Mouse (Mus musculus): ENCODE measurements at regions not wholly inside any gene's neighbourhood (a gene's known extent, or its start where the extent isn't known, plus 50 kb on each side); places are given as distances from the start of the nearest gene placed in this dataset.

DNA sequence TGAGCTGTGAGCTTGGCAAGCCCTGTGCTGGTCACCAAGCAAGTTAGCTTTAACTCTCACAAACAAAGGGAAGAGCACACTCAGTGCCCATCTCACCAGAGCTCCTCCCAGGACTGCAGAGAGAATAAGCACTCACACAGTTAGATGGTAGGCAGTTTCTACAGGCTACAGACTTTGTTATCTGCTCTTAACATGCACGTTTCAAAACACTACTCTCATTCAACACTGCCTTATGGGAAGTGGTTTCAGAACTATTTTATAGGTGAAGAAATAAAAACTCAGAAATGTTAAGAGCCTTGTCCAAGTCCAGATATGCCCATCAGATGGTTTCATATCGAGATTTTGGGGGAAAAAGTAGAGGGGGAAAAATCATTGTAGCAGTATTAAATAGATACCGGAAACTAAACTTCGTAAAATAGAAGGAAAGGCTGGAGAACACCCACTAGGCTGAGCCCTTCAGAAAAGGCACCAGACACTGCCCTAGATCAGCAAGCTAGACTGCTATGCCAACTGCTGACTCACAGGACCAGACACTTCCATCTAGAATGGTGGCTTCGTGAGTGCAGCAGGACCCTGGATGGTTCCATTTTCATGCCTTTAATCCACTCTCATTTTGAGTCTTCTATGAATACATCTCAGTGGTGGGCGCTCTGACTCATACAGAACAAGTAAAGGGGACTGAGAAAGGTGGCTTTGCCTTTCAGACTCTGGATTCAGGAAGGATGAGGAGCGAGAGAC lies 51.3 kb upstream of the Serbp1 start:
- Histone ChIP-seq H3K4me3 (no peak overlapping the region), H3K27me3 (ENCODE audit: low read depth, poor library complexity, severe bottlenecking) (no peaks in the 10 kb centered on the region), H3K27ac (replicated peaks) (no peak overlapping the region), H3K4me1 (no peaks in the 10 kb centered on the region), H3K36me3 (no peaks in the 10 kb centered on the region), H3K9me3 (replicated peaks) (no peaks in the 10 kb centered on the region)
- no peak for DNase-seq (ENCODE audit: low spot score)
- WGBS, result 82% methylated on average over 7 of the region's 7 CpGs

DNA sequence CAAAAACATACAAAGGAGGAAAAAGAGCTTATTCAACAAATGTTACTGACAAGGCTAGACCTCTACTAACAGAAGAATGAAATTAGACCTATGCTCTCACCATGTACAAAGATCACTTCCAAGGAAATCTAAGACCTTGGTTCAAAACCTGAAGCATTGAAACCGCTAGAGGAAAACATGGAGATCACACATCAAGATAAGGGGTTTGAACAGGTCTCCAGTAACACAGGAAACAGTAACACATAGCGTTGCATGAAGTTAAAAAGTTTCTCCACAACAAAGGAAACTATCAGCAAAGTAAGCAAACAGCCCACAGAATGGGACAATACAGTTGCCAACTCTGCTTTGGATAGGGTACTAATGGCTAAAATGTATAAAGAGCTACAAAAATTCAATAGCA lies 53.3 kb upstream of the Serbp1 start:
- Histone ChIP-seq H3K27me3 (ENCODE audit: low read depth, poor library complexity, severe bottlenecking) (no peaks in the 10 kb centered on the region), H3K4me1 (no peaks in the 10 kb centered on the region), H3K9me3 (replicated peaks) (no peaks in the 10 kb centered on the region), H3K27ac (replicated peaks) (no peak overlapping the region), H3K4me3 (no peak overlapping the region), H3K36me3 (no peaks in the 10 kb centered on the region)
- whole genome bisulfite sequencing, result 83% methylated on average over 2 of the region's 2 CpGs
- no peak for DNase-seq (ENCODE audit: low spot score)

DNA sequence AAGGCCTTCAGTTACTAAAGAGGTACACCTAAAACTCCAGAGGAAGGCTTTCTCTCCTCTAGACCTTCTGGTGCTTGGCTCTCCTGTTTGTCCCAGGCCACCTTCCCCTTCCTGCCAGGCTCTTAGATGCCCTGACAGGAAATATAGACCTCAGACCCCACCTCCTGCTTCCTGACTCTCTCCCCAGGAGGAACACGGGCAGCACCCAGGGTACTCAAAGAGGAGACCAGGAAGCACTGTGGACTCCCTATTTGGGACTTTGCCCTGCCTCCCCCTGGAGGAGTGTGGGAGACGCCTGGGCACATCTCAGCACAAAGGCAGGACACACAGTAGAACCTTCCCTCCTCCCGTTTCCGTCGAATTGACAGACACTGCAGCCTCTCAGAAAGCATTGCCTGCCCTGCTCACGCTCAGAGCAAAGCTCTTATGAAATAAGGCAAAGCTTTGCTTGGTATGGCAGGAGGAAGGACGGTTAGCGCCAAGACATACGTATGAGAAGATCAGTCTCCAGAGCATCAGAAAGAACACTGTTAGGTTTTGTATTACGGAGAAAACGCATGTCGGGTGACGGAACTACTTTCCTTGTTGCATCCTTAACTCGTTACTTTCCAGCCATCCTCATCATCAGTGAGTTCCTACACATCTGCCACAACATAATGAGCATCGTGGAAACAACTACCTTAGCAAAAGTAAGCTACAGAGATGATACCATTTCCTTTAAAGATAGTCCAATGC lies 54.3 kb upstream of the Serbp1 start:
- no peaks in the 10 kb centered on the region for H3K36me3 ChIP-seq
- DNase-seq (ENCODE audit: low spot score), result no peak
- H3K9me3 ChIP-seq (replicated peaks), result no peaks in the 10 kb centered on the region
- H3K27ac ChIP-seq (replicated peaks), result no peak overlapping the region
- H3K4me1 ChIP-seq, result no peaks in the 10 kb centered on the region
- no peaks in the 10 kb centered on the region for H3K27me3 ChIP-seq (ENCODE audit: low read depth, poor library complexity, severe bottlenecking)
- no peak overlapping the region for H3K4me3 ChIP-seq
- WGBS, result 90% methylated on average over 15 of the region's 15 CpGs

DNA sequence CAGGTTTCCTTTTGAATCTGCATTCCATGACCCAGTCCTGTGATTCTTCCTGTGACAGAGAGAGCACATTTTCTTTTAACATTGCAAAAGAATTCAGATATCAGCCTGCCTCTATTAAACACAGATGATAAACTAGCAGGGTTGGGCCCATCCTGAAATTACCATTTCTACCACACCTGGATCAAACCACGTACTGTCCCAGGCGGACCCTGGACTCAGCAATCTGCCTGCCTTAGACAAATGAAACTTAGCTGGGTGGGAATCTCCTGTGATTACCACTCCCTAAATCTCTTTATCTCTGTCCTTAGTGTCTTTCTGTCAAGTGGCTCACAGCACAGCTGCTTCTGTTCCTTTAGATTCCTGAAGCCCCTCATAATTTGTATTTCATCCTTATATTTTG lies 55.5 kb upstream of the Serbp1 start:
- Histone ChIP-seq H3K27me3 (ENCODE audit: low read depth, poor library complexity, severe bottlenecking) (no peaks in the 10 kb centered on the region), H3K27ac (replicated peaks) (no peak overlapping the region), H3K9me3 (replicated peaks) (no peaks in the 10 kb centered on the region), H3K36me3 (no peaks in the 10 kb centered on the region), H3K4me1 (no peaks in the 10 kb centered on the region), H3K4me3 (no peak overlapping the region)
- WGBS, result 90% methylated on average over 2 of the region's 2 CpGs
- no peak for DNase-seq (ENCODE audit: low spot score)

DNA sequence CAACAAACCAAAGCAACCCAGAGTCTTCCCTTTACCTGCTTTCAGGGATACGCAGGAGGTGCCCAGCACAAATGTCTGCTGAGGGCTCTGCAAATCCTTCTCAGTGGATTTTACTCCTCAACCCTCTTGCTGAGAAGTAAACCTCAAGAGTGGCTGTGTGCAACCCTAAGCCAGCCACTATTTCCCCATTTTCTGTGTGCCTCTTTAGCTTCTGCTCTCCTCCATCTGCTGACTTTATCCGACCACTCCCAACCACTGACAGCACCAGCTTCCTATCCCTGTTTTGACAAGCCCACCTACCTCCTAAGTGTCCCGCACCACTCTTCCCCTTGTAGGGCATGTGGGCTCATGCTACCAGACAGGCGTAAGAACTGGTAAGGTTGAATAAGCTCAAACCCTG lies 56.5 kb upstream of the Serbp1 start:
- no peaks in the 10 kb centered on the region for H3K4me1 ChIP-seq
- no peak for DNase-seq (ENCODE audit: low spot score)
- H3K27ac ChIP-seq (replicated peaks), result no peak overlapping the region
- H3K4me3 ChIP-seq, result no peak overlapping the region
- H3K27me3 ChIP-seq (ENCODE audit: low read depth, poor library complexity, severe bottlenecking), result no peaks in the 10 kb centered on the region
- no peaks in the 10 kb centered on the region for H3K9me3 ChIP-seq (replicated peaks)
- WGBS, result 87% methylated on average over 4 of the region's 4 CpGs
- H3K36me3 ChIP-seq, result no peaks in the 10 kb centered on the region

DNA sequence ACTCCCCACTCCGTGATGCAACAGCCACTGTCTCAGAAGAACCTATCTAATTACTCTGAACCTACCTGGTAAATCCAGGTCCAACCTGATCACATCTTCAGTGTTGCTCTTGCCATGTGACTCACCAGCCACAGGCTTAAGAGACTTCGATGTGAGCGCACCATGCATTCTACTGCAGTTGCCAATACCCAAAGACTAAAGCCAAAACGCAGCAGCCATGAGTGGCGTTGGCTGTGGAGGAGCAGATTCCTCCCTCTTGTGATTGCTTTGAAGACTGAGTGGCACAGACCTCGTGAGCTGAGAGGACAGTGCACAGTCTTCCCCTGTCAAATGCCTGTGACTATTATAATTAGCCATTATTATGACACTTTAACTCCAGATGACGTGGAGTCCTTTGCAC lies 58.6 kb upstream of the Serbp1 start:
- no peaks in the 10 kb centered on the region for H3K27me3 ChIP-seq (ENCODE audit: low read depth, poor library complexity, severe bottlenecking)
- WGBS, result 82% methylated on average over 7 of the region's 7 CpGs
- DNase-seq (ENCODE audit: low spot score), result no peak

DNA sequence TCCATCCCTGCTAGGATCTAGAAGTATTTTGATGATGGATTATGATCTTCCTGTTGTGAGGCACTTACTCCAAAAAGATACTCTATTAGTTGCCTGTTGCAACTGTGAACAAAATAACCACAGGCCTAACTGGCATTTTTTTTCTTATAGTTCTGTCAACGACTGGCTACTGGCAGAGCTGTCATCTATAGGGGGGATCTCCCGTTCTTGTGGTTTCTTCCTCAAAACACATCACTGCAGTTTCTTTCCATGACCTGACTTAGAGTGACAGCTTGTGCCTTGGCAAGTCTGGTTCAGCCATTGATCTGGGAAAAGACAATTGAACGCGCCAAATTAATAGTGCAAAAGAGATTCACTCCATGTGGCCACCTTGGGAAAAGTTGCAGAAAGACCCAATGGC lies 59.4 kb upstream of the Serbp1 start:
- no peaks in the 10 kb centered on the region for H3K4me1 ChIP-seq
- no peak overlapping the region for H3K27ac ChIP-seq (replicated peaks)
- no peaks in the 10 kb centered on the region for H3K27me3 ChIP-seq (ENCODE audit: low read depth, poor library complexity, severe bottlenecking)
- peaks cover 3% of the 10 kb centered on the region; the same call in 1 of the 2 replicates for H3K9me3 ChIP-seq (replicated peaks)
- DNase-seq (ENCODE audit: low spot score), result no peak
- H3K36me3 ChIP-seq, result no peaks in the 10 kb centered on the region
- H3K4me3 ChIP-seq, result no peak overlapping the region
- 79% methylated on average over 4 of the region's 4 CpGs for WGBS

More for the DNA sequence above, 58.6 kb upstream of the Serbp1 start:
- Histone ChIP-seq H3K4me1 (no peaks in the 10 kb centered on the region), H3K4me3 (no peak overlapping the region), H3K27ac (replicated peaks) (no peak overlapping the region), H3K9me3 (replicated peaks) (peaks cover 3% of the 10 kb centered on the region; the same call in 1 of the 2 replicates), H3K36me3 (no peaks in the 10 kb centered on the region)

DNA sequence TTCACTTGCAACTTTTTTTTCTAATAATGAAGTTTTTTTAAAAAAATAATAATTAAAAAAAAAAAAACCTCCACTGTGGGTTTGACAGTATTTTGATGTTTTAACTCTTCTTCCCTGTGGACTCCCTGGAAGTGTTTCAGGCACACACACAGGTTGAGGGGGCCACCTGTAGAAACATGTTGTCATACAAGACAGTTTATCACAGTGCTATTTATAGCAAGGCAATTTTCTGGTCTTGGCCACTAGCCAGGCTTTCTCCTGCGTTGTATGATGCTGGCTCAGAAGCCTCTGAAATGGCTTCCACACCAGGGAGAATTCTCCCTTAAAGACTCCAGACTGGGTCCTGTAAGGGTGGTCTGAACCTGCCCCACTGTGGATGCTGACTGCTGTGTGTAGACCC lies 59.9 kb upstream of the Serbp1 start:
- 88% methylated on average over 1 of the region's 1 CpGs for WGBS
- no peak for DNase-seq (ENCODE audit: low spot score)
- Histone ChIP-seq H3K36me3 (no peaks in the 10 kb centered on the region), H3K4me1 (no peaks in the 10 kb centered on the region), H3K4me3 (no peak overlapping the region), H3K27me3 (ENCODE audit: low read depth, poor library complexity, severe bottlenecking) (no peaks in the 10 kb centered on the region), H3K27ac (replicated peaks) (no peak overlapping the region), H3K9me3 (replicated peaks) (peaks cover 3% of the 10 kb centered on the region; the same call in 1 of the 2 replicates)

DNA sequence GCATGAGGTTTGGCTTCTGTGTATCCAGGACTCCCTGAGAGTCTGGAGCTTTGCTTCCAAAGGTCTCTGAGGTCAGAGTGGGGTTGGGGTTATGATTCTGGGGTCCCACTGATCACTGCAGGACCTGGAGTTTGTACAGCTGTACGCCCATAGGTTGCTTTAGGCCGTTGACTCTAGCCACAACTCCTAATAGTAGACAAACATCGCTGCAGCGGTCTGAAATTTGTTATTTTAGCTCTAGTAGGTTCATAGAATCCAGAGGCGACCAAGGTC lies 67.4 kb upstream of the Serbp1 start:
- H3K9me3 ChIP-seq (replicated peaks), result peaks cover 2% of the 10 kb centered on the region; the same call in 1 of the 2 replicates
- H3K36me3 ChIP-seq, result no peaks in the 10 kb centered on the region
- H3K4me3 ChIP-seq, result no peak overlapping the region
- peaks cover 20% of the 10 kb centered on the region for H3K4me1 ChIP-seq
- WGBS, result 83% methylated on average over 5 of the region's 5 CpGs
- H3K27me3 ChIP-seq (ENCODE audit: low read depth, poor library complexity, severe bottlenecking), result no peaks in the 10 kb centered on the region
- DNase-seq (ENCODE audit: low spot score), result no peak
- no peak overlapping the region for H3K27ac ChIP-seq (replicated peaks)

DNA sequence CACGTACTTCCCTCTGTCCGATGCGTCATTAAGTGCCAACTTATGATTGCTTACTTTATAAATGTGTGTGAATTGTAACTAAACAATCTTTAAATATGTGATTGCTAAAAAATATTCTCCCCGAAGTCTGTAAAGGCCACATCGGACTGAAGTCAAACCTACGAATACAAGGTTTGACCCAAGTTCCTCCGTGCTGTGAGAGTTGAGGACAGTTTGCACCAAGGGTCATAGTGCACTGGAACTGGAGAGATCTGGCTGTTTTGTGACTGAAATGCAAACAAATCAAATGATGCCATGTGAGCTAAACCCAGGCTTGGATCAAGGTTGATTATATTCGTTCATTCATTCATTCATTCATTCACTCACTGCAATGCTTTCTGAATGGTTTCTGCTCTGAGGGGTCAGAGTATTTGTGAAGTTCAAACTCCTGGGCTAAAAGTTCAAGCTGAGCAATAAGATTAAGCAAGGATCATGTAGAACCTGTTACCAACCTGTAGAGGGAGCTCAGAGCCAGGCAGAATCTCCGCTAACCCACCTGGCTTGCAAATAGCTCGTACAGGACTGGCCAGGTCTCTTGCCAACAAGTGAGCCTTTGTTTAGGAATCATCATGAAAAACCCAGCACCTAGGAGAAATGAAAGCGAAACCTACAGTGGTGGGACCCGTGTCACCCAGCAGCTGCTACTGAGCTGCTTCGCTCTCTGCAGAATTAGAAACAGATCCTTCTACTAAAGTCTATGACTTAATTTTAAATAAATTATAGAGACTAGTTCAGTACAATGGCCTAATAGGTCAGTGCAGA lies 67.9 kb upstream of the Serbp1 start:
- H3K4me3 ChIP-seq, result no peak overlapping the region
- DNase-seq (ENCODE audit: low spot score), result peak; percentile 49
- H3K4me1 ChIP-seq, result peaks cover 20% of the 10 kb centered on the region
- no peaks in the 10 kb centered on the region for H3K36me3 ChIP-seq
- WGBS, result 53% methylated on average over 13 of the region's 13 CpGs
- H3K27me3 ChIP-seq (ENCODE audit: low read depth, poor library complexity, severe bottlenecking), result no peaks in the 10 kb centered on the region
- no peaks in the 10 kb centered on the region; the same call in 1 of the 2 replicates for H3K9me3 ChIP-seq (replicated peaks)
- no peak overlapping the region for H3K27ac ChIP-seq (replicated peaks)

DNA sequence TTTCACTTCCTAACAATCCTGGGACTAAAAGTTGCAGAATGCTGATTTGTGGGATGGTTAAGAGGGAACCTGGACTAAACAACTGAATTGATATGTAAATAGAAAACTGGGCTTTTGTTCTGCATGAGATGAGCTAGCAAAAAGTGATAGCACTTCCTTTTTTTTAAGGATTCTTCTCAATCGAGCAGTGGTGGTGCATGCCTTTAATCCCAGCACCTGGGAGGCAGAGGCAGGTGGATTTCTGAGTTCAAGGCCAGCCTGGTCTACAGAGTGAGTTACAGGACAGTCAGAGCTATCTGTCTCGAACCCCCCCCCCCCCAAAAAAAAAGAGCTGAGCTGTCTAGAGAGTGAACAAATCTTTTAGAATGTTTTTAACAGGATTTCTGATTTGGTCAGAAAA lies 69.2 kb upstream of the Serbp1 start:
- Histone ChIP-seq H3K9me3 (replicated peaks) (no peaks in the 10 kb centered on the region), H3K27ac (replicated peaks) (peak overlapping the region; percentile 84), H3K4me1 (peaks cover 20% of the 10 kb centered on the region), H3K36me3 (no peaks in the 10 kb centered on the region), H3K4me3 (peak overlapping the region; percentile 54), H3K27me3 (ENCODE audit: low read depth, poor library complexity, severe bottlenecking) (no peaks in the 10 kb centered on the region)
- 36% methylated on average over 2 of the region's 2 CpGs for WGBS
- no peak for DNase-seq (ENCODE audit: low spot score)

DNA sequence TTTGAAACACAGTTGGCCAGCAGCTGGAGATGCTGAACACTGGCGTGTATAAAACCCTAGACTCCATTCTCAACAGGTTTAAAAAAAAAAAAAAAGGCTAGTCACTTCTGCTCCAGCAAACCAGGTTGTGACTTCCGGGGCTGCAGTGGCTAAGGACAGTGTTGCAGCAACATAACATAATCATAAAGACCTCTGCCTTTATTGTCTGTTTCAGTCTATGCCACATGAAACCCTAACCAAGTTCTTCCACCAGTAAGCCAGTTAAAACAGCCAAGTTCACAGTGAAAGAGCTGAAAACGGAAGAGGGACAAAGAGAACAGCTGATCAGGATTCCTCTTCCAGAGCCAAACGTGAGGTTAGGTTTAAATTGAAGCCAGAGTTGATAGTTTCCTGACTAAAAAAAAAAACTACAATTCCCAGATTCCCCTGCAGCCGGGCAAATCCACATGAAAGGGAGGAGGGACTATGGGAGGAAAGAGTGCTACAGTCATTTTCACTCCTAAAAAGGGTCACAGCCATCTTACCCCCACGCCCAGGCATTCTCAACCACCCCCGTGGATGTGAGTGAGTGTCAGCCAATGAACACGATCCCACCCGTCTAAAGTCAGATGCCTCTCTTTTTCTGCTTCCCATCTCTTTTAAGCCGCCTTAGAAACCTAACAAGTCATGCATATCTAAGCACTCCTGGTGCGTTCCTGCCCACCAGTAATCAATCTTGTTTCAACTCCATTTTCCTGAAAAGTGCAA lies 69.8 kb upstream of the Serbp1 start:
- DNase-seq (ENCODE audit: low spot score), result peak; percentile 52
- peaks cover 20% of the 10 kb centered on the region for H3K4me1 ChIP-seq
- peak overlapping the region; percentile 84 for H3K27ac ChIP-seq (replicated peaks)
- no peaks in the 10 kb centered on the region for H3K36me3 ChIP-seq
- no peaks in the 10 kb centered on the region for H3K9me3 ChIP-seq (replicated peaks)
- H3K4me3 ChIP-seq, result peak overlapping the region; percentile 54
- WGBS, result 13% methylated on average over 11 of the region's 11 CpGs
- no peaks in the 10 kb centered on the region for H3K27me3 ChIP-seq (ENCODE audit: low read depth, poor library complexity, severe bottlenecking)

Measured in midbrain, embryonic 10.5 days (tissue).